Mouse (Mus musculus) megakaryocyte, embryonic 14.5 days (primary cell): ENCODE measurements around the gene Gng12.

Source experiments
- FLI1 ChIP-seq: IDR thresholded peaks from 2 replicates; pipeline ENCODE4 v1.6.1; 2012; ENCODE audit warnings: low read length, inconsistent platforms, mixed read lengths
- GATA1 ChIP-seq: IDR thresholded peaks from 3 replicates; pipeline ENCODE4 v1.6.1; 2012; ENCODE audit warnings: mixed read lengths, low read length, inconsistent platforms, borderline replicate concordance

GRCm38 (mm10) chr6:66967788-66968187, 71.6 kb downstream of the Gng12 start:
- no peak for TF ChIP-seq GATA1
- no peak for TF ChIP-seq FLI1
